Mouse (Mus musculus): ENCODE data around the gene Zg16.

The Zg16 gene

DNA sequence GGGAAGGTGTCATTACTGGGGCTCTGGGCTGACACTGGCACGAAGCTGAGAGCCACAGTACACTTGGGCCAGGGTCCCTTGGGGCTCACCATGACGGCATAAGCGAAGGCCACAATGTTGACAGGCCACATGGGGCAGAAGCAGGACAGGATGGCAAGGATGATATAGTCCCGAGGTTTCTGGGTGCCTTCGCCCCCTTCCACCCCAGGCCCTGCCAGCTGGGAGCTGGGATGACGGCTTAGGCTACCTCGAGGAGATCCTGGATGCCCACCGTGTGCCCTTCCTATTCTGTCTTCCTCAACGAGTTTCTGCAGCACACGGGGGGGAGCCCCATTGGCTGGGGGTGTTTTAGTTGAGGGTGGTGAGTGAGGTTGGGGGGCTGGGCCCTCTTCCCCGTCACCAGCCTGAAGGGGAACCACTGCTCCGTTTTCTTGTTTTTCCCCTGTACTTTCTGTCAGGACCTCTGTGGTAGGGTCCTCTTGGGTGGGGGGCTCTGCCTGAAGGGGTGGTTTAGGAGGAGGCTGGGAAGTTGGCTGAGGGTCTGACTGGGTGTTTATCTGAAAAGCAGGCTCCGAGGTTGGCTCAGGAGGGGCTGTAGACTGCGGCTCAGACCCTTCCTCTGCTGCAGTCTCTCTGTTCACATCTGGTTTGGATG lies 67.7 kb downstream of the Zg16 start:
- DNase-seq: no peak

- DNase-seq: no peak
Observed at GRCm38 (mm10) chr7:127018416-127019305, 68.5 kb downstream of the Zg16 start.

DNA sequence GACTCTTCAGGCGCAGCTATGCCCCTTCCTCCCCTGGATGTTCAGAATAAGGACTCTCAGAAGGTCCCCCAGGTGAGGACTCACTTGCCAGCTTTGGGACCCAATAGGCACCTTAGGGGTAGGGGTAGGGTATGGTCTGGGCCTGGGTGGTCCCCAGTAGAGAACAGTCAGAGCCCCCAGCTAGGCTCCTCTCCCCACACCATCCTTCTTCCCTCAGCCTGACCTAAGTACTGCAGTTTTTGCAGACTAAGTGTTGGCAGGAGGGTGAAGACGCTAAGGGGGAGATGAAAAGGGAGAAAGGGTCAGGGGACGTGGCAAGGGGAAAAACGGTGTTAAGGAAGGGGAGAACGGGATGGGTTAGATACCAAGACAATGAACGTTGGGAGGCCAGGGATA lies 69.2 kb downstream of the Zg16 start:
- no peak for DNase-seq

- peak; percentile 97 for DNase-seq
Observed at GRCm38 (mm10) chr7:127016971-127017949, 69.9 kb downstream of the Zg16 start, which contains the start of gene Pagr1a. Gene Pagr1a, minus strand, starts transcription at chr7:127017352.

- peak; percentile 76 for DNase-seq
Observed at GRCm38 (mm10) chr7:127016486-127016938, 70.6 kb downstream of the Zg16 start.

DNA sequence TGATC lies 70.8 kb downstream of the Zg16 start, which contains the start of gene Pagr1b:
Pagr1b (minus strand) TSS at position 4 of the 5 bp plus-strand sequence.
- no peak for DNase-seq

- peak; percentile 62 for DNase-seq
Observed at GRCm38 (mm10) chr7:127016081-127016480, 71.0 kb downstream of the Zg16 start.

GRCm38 (mm10) chr7:127014993-127015392 lies 72.1 kb downstream of the Zg16 start:
- DNase-seq: no peak

GRCm38 (mm10) chr7:127014320-127014719 lies 72.8 kb downstream of the Zg16 start, which contains the start of gene Mvp:
Gene Mvp, minus strand, starts transcription at chr7:127014621.
- peak; percentile 88 for DNase-seq

- DNase-seq: no peak
Observed at GRCm38 (mm10) chr7:127013385-127013784, 73.7 kb downstream of the Zg16 start.

GRCm38 (mm10) chr7:127012845-127013244 lies 74.3 kb downstream of the Zg16 start:
- no peak for DNase-seq

- no peak for DNase-seq
Observed at GRCm38 (mm10) chr7:127012374-127012773, 74.8 kb downstream of the Zg16 start.

- DNase-seq: no peak
Observed at GRCm38 (mm10) chr7:127011717-127012116, 75.4 kb downstream of the Zg16 start.

- no peak for DNase-seq
Observed at GRCm38 (mm10) chr7:127011051-127011450, 76.1 kb downstream of the Zg16 start.

DNA sequence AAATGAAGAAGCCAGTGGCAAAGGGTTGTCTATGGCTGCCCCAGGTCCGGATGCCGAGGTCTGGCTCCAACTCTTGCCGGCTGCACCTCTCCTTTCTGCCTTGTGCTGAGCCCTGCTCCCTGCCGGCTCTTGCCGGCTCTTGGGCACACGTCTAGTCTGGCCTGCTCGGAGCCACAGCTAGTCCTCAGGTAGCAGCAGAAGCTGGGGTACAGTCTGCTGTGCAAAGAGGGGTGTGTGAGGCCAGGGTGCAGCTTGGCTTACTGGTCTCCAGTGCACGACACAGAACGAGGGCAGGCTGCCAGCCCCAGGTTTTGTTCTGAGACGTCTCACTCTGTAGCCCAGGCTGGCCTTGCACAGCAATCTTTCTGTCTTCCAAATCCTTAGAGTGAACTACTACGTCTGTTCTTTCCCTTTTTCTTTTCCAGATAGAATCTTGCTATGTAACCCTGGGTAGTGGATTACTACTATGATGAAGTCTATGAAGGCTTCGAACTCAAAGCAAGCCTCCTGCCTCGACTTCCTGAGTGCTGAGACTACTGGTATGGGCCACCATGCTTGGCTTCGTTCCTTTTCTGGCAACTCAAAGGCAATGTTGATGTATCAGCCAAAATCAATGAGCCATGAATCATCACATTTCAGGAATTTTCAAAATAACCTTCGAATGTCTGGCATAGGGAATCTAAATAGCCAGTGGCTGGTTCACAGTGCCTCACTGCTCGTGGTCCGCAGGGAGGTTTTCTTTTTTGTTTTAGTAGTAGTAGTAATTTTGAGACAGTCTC lies 77.6 kb downstream of the Zg16 start:
- DNase-seq: no peak

DNA sequence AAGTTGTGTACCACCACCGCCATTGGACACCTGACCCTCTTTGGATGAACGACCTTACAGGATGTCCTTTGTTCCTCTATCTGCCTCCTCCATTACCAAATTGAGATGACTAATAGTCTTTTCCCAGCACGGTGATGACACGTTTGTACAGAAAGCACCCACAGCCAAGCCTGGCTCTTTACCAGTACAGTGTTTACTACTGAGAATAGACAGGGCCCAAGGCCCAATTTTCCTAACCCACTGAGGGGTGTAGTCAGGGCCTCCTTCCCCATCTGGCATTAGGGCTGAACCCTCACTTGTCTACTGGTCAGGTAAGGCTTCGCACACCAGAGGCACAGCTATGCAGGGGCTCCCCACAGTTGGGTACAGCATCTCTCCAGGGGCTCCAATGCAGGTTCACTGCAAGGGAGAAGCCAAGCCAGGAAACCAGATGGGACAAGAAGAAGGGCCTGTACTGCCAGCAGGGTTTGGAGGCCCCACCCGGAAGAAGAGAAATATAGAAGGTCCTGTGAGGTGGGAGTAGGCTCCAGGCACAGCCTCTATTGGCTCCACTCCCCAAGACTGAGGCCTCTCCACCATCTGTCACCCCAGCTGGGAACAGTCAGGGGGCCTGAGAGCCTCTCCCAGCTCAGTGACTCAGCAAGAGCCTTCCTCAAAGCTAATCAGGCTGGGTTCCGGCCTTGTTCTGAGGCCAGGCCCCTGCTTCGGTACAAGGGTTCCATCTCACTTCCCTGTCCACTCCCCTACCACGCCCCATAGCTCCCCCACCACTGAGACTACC lies 78.7 kb downstream of the Zg16 start:
- peak; percentile 82 for DNase-seq

- no peak for DNase-seq
Observed at GRCm38 (mm10) chr7:127007313-127008024, 79.7 kb downstream of the Zg16 start.

GRCm38 (mm10) chr7:127004122-127004875 lies 82.8 kb downstream of the Zg16 start:
- DNase-seq: no peak

GRCm38 (mm10) chr7:127003620-127004019 lies 83.5 kb downstream of the Zg16 start:
- no peak for DNase-seq
